Mouse (Mus musculus): Measurements from ENCODE around the gene Smim14. TPM values are rescaled to one million over a fixed set of nuclear protein-coding genes. Genes with fewer than 3 reads are reported as not detected.
A peak's percentile ranks its signal among the peaks of the same experiment; 100 is the strongest.
"Not testable (repeated sequence)": the region's sequence is repeated elsewhere in the genome, so short reads cannot be mapped to it uniquely, and the experiment has no call there.

Gene Smim14
- total RNA-seq, 2 experiments from 2014 or later = 147 to 161 TPM

DNA sequence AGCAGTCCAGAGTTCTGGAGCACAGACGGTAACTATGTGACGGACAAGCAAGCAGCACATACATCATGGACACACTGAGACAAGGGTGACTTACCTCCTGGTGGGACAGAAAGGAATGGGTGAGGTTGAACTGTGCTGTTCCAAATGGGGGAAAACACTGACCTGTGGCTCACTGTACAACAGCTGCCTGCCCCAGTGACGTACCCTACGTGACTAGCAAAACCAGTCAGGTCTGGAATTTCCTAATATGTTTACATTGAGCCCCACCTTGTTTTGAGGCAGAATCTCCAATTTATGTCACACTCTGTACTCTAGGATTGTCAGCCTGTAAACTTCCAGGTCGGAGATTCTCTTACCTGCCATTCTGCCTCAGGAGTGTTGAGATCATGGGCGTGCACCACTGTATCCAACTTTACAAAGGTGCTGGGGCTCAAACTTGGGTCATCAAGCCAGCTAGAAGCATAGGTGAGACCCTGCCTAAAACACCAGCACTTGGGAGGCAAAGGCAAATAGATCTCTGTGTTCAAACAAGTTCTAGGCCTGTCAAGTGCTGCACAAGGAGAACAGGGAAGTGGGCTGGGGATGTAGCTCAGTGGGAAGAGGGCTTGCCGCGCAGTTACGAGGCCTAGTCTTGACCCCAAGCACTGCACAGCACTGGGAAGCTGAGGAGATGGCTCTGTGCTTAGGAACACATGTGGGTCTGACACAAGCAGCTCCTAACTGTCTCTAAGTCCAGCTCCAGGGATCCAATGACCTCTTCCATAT lies 57.1 kb downstream of the Smim14 start:
- intact Hi-C loops (cut with DNase I) = no loop called here
- no peak for DNase-seq (ENCODE audit: low spot score in 2 of 2)

DNA sequence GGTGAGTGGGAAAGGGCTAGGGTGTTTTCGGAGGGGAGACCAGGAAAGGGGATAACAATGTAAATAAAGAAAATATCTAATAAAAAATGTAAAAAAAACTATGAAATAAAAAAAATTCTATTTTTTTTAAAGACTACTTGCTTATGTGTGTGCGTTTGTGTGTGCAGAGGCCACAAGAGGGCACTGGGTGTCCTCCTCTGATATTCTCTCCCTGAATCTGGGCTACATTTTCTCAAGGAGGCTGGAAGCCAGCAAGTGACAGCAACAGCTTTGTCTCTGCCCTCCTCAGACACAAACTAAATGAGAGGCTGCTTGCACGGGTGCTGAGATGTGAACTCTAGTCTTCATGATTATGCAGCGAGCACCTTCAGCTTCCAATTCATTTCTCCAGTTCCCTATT lies 58.8 kb downstream of the Smim14 start:
- DNase-seq (ENCODE audit: low spot score in 2 of 2) = no peak
- intact Hi-C loops (cut with DNase I) = no loop called here

DNA sequence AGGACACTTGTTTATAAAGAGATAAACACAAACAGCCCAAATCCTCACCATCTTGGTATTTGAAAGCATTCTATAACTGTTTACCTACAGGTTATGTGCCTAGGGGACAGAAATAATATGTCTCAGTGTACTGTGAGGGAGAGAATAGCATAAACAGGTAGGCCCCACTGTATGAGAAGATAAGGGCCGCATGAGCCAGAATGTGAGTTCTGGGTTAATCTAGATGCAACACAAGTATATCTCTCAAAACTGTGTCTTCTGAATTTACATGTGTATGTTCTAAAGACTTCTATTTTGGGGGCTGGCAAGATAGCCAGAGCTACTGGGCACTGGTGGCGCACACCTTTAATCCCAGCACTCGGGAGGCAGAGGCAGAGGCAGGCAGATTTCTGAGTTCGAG lies 60.2 kb downstream of the Smim14 start:
- intact Hi-C loops (cut with DNase I); DNase-seq (ENCODE audit: low spot score in 2 of 2): not testable (repeated sequence)

DNA sequence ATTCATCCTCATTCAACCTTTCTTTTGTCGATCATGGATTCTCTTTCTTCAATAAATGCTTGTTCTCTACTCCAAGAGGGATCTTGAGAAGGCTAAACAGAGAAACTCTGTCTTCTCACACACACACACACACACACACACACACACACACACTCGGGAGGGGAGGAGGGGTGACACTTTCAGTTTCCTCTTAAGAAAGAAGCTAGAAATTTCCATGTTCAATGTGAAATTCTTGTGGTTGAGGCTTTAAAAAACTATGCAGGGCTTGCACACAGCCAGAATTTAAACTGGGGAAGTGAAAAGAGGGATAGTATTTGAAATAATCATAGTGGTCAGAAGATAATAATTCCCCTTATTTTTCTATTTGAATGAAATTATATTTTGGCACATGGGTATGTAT lies 61.2 kb downstream of the Smim14 start:
- intact Hi-C loops (cut with DNase I) = no loop called here
- DNase-seq (ENCODE audit: low spot score in 2 of 2) = peak in 1 of 2 experiments; percentile 38

DNA sequence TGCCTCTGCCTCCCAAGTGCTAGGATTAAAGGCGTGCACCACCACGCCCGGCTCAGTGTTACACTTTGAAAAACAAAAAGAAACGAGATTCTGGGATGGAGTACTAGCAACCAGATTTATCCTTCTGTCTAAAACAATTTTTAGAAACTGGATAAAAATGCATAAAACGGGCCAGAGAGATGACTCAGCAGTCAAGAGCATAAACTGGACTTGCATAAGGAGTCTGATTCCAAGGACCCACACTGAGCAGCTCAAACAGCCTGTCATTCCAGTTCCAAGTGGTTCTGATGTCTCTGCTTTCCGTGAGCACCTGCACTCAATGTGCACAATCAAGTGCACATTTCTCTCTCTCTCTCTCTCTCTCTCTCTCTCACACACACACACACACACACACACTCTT lies 67.2 kb downstream of the Smim14 start:
- intact Hi-C loops (cut with DNase I) = no loop called here
- DNase-seq (ENCODE audit: low spot score in 2 of 2) = peak; percentile 44 to 67

DNA sequence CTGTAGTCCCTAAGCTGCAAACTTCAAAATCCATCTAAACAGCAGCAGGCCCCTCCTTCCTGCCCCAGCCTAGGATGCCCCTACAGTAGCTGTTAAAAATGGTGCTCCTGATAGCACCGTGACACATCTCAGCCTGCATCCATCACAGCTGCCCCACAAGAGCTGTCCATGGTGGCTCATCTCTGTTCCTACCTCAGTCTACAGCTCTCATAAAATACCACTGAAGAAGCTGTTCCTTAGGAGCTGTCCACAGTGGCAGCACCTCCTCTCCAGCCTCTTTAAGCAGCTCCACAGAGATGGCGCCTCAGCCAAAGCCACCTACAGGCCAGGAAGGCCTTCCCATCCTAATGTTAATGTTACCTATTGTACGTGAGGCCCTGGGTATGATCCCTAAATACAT lies 70.1 kb downstream of the Smim14 start:
- intact Hi-C loops (cut with DNase I) = no loop called here
- no peak for DNase-seq (ENCODE audit: low spot score in 2 of 2)

DNA sequence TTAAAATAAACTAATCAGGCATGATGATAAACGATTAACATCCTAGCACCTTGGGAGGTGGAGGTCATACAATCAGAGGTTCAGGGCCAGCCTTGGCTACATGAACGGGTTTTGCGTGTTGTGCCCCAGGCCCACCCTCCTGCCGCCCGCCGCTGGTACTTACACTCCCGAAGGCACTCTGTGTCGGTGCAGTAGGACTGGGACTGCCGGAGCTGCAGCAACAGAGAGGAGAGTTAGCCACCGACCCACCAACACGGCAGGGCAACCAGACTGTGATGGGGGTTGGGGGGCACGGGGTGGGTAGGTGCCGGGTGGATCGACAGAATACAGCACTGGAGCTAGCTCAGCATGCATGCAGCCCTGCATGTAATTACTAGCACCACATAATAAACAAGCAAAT lies 76.6 kb downstream of the Smim14 start:
- intact Hi-C loops (cut with DNase I) = no loop called here
- DNase-seq (ENCODE audit: low spot score in 2 of 2) = no peak

DNA sequence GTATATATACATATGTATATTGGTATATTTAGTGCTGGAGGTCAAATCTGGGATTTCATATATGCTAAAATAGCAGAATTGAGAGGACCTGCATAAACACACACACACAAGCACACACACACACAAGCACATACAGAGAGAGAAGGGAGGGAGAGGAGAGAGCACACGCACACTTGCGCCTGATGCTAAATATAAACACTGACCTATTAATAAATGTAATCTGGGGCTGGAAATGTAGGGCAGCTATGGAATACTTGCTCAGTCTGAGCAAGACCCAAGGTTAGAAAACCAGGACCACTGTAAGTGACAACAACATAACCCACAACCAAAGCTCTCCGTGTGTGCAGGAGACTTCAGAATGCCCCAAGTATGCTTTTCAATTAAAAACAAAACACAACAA lies 77.5 kb downstream of the Smim14 start:
- intact Hi-C loops (cut with DNase I) = no loop called here
- DNase-seq (ENCODE audit: low spot score in 2 of 2) = no peak

DNA sequence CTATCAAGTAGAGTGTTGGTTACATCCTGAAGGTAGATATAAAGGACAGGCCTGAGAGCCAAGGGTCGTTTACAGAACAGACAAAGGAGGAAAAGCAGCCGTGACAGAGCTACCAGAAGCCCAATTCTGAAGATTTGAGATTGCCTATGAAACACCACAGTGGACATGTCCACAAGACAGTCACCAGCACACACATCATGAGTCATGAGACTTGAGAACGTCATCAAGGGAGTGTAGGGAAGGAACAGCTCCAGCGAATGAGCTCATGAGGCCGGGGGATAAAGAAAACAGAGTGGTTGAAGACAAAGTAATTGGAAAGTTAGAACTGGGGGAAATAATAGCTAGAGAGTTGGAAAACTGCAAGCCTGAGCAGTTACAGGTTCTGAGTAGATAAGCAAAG lies 79.1 kb downstream of the Smim14 start:
- intact Hi-C loops (cut with DNase I) = no loop called here
- no peak for DNase-seq (ENCODE audit: low spot score in 2 of 2)

DNA sequence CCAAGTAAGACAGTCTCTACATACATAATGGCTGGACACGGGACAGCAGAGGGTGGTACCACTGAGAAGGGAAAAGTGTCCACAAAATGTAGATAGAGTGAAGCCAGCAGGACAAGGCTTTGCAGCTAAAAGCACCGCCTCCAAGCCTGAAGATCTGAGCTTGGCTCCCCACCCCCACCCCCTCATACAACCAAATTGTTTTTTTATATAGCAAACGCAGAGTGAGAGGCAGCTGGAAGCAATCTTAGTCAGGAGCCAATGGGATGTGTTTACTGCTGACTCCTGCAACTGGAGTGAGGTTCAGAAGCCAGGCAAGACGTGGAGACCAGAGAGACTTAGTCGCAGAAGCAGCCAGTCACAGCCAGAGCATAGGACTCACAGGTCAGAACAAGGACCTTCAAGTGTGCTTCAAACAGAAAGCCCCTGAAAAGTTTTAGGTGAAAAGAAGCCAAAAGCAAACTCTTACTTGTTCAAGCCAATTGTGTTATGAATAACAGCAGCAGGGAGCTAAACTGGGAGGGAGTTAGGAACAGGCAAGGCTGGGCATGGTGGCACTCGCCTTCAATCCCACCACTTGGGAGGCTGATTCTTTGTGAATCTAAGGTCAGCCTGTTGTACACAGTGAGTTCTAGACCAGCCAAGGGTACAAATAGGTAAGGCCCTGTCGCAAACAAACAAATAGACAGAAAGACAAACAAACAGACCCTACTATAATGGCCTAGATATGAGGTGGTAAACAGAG lies 79.7 kb downstream of the Smim14 start:
- DNase-seq (ENCODE audit: low spot score in 2 of 2) = no peak
- intact Hi-C loops (cut with DNase I) = no loop called here

DNA sequence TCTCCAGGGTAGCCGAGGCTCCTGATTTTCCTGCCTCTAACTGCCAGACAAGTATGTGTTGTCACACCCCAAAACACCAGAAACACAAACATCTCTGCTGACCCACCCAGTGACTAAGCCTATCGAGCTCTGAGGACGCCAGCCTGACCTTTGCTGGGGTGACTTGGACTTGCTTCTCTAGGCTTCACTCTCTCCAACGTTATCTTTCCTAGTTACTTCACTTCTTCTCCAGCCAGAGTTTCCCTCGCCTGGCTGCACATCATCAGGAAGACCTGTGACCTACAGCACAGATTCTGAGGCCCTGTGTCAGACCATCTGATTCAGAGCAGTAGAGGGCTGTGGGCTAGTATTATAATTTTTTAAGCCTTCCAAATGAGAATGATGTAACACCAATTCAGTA lies 82.2 kb downstream of the Smim14 start:
- intact Hi-C loops (cut with DNase I) = no loop called here
- DNase-seq (ENCODE audit: low spot score in 2 of 2) = no peak

DNA sequence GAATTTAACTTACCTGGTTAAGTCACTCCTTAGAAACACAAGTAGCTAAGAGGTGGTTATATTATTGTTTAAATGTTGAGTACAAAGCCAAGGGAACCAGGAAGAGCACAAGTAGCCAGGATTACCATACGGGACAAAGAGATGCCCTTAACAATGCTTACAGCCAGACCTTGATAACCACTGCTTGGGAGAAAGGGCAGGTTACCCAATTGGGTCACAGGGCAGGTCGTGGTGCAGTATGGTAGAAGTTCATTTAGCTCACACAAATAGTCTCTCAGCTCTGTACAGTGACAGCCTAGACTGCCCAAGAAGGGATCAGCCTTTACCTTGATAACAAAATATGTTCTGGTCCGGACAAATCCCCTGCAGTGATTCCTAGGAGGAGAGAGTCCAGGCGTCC lies 88.0 kb downstream of the Smim14 start:
- intact Hi-C loops (cut with DNase I) = no loop called here
- no peak for DNase-seq (ENCODE audit: low spot score in 2 of 2)

DNA sequence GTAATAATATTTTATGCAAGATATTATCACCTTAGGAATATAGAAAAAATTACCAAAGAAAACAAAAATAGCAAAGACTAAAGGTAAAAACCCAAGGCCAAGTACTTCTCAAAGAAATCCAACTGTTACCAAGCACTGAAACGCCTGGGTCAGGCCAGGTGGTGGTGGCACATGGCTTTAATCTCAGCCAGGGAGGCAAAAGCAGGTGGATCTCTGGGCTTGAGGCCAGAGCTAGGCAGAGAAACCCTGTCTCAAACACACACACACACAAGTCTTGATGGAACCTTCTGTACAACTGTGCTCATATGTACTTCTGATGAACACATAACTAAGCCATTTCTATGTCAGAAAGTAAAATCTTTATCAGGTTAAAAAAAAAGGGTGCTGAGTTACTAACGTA lies 89.2 kb downstream of the Smim14 start:
- intact Hi-C loops (cut with DNase I) = no loop called here
- no peak for DNase-seq (ENCODE audit: low spot score in 2 of 2)

DNA sequence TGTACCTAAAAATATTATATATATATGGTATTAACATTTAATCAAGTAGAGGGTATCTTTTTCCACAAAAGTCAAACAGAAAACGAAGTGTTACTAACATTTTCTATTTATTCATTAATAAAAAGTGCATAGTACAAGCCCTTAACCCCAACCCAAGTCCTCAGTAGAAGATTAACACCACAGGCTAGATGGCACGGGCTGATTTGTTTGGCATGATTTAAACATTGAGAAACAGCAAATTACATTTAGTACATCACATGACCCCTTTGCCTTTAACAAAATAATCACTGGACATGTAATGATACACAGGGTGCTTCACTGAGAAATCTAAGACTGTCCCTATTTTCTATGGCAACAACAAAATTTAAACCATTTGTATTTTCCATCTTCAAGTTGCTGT lies 90.2 kb downstream of the Smim14 start:
- intact Hi-C loops (cut with DNase I) = no loop called here
- no peak for DNase-seq (ENCODE audit: low spot score in 2 of 2)

DNA sequence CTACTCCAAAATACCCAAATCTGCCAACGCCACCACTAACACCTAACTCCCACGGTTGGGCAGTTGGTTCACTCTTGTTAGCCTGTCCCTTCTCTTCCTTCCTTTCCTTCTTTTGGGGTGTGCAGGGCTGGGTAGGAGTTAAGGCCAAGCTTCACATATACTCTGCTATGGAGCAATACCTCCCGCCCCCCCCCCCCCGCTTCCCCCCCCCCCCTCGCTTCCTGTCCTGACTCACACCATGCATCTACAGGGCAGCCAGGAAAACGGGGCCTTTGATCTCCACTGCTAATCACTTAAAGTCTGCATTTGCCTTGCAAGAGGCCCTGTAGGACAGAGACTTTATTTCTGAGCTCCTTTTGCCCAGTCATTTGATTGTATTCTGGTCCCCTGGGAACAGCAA lies 92.0 kb downstream of the Smim14 start:
- no peak for DNase-seq (ENCODE audit: low spot score in 2 of 2)
- intact Hi-C loops (cut with DNase I) = no loop called here

DNA sequence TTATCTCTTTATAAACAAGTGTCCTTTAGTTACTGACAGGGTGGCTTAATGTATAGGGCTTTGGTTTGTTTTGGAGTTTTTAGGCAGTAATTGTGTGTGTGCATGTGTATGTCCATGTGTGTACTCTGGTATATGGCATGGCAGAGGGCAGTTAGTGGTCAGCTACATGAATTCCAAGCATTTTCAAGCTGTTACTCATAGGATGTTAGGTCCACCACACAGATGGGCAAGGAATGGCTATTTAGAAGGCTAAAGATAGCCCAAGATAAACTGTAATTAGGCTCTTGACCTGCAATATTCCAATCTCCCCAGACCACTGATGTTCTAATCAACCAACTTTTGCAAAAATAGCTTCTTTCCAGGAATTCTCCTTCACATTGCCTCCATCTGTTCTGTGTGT lies 98.9 kb downstream of the Smim14 start:
- no peak for DNase-seq (ENCODE audit: low spot score in 2 of 2)
- intact Hi-C loops (cut with DNase I) = loop anchor here (5.0 kb wide), 1 partner anchor 54 kb away; the partner anchor contains the start of gene Gm43552

DNA sequence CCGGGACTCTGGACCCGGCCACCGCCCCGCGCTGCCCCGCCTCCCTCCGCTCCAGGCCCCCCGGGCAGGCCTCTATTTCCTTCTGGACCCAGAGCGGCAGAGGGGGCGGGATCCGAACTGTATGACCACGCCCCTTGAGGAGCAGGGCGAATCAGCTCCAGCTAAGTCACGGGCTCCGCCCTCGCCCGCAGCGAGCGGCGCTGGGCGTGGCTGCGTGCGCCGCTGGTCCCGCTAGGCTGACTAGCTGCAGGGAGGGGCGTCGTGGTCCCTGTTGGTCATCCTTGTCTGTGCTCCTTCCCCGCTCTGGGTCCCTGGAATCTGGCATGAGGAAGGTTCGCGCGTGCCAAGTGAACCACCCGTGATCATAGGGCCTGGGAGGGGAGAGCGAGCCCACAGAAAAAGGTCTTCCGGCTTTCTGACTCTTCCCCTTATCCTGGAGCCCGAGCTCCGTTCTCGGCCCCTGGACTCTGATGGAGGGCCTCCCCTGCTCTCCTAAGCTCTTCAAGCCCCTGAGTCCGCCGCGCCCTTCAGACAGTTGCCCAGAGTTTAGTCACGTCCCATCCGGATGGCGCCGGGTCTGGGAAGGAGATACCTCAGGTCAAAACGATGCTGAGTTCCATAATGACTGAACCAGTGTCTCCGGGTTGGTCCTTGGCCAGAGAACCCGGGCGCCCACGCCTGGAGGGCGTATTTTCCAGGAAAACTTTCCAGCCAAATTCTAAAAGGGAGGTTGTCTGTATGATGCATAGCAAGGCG lies 101.0 kb downstream of the Smim14 start, which contains the start of gene Ugdh:
Gene Ugdh, minus strand, starts transcription at position 144 of the 756 bp plus-strand sequence.
- peak; percentile 96 to 97 for DNase-seq (ENCODE audit: low spot score in 2 of 2)
- intact Hi-C loops (cut with DNase I) = loop anchor here (5.0 kb wide), 1 partner anchor 56 kb away; the partner anchor contains the start of gene Gm43552

DNA sequence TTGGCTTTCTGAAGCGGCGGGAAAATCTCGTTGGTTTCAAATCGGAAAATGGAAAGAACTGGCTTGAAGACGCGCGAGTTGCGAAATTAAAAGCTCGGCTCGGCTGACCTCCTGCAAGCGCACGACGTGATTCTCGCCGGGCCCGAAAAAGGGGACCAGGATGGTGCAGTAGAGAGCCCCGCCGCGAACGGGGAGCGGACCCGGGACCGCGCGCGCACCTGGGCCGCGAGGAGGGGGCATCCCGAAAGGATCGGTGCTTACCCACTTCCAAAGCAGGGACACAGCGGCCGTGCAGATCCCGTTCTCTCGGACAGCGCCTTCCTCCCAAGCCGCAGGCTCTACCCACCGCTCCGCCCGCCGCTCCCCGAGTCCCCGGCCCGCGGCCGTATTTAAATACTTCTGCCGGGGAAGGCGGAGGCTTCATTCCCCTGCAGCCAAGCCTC lies 101.6 kb downstream of the Smim14 start:
- peak in 1 of 2 experiments; percentile 24 for DNase-seq (ENCODE audit: low spot score in 2 of 2)
- intact Hi-C loops (cut with DNase I) = loop anchor here (5.0 kb wide), 1 partner anchor 57 kb away; the partner anchor contains the start of gene Gm43552

DNA sequence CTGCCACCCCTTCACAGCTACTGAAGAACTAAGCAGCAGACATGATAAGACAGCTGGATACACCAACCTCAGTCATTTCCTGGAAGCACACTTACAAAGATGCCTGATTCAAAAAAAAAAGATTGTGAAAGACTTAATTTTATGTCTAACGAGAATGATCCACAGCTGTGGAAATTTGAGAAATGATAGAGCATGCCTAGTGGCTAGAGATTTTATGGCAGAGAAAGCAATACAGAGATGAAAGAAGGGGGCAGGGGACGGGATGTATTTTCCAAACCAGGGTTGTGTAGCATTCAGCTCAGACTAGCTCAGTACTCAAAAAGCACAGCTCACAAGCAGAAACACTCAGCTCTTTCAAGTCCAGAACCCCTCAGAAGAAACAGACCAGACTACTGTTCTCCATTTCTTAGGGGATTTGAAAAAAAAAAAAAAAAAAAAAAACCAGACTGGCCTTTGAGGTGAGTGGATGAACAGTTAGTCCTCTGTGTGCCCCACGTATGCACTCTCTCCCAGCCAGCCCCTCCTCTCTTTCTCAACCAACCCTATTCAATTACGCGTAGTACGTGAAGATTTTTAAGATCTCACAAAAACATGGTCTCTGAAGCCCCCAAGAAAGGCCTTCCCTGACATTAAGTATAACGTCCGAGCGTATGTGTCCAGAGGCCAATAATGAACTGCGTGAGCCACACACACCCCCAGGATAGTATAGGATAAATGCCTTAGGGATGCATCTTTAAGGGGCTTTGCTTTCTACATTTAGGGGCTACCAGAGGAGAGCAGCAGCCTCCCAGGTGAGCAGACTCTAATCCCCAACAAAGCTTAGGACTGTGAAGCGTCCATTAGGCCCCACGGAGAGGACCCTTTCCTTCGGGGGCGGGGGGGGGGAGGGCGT lies 102.3 kb downstream of the Smim14 start:
- intact Hi-C loops (cut with DNase I) = loop anchor here (5.0 kb wide), 1 partner anchor 58 kb away; the partner anchor contains the start of gene Gm43552

More for the DNA sequence above, 102.3 kb downstream of the Smim14 start:
- DNase-seq (ENCODE audit: low spot score in 2 of 2) = peak; percentile 42 to 71

Data from left cerebral cortex, postnatal 14 days (tissue).